Mouse (Mus musculus): ENCODE results near the gene Hsf4. TPM values are rescaled to one million over a fixed set of nuclear protein-coding genes. Genes with fewer than 3 reads are reported as not detected.

Gene Hsf4
- total RNA-seq, 2 experiments from 2014 or later, result 0.42 to 0.53 TPM

DNA sequence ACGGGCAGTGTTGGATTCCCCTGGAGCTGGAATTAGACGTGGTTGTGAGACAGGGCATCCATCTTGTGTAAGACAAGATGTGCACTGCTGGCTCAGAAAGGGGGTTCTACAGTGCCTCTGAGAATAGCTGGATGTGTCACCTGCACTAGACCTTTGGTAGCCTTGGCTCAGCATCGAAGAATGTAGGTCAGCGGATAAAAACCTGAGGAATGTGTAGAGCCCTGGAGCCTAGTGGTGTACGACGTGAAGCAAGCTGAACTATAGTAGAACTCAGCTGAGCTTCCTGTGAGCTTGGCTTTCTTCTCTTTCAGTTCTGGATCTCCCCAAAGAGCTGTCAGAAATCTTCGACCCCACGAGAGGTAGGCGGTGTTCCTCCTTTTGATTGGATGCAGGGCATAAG lies 34.3 kb downstream of the Hsf4 start:
- DNase-seq (ENCODE audit: low spot score in 2 of 2), result no peak

DNA sequence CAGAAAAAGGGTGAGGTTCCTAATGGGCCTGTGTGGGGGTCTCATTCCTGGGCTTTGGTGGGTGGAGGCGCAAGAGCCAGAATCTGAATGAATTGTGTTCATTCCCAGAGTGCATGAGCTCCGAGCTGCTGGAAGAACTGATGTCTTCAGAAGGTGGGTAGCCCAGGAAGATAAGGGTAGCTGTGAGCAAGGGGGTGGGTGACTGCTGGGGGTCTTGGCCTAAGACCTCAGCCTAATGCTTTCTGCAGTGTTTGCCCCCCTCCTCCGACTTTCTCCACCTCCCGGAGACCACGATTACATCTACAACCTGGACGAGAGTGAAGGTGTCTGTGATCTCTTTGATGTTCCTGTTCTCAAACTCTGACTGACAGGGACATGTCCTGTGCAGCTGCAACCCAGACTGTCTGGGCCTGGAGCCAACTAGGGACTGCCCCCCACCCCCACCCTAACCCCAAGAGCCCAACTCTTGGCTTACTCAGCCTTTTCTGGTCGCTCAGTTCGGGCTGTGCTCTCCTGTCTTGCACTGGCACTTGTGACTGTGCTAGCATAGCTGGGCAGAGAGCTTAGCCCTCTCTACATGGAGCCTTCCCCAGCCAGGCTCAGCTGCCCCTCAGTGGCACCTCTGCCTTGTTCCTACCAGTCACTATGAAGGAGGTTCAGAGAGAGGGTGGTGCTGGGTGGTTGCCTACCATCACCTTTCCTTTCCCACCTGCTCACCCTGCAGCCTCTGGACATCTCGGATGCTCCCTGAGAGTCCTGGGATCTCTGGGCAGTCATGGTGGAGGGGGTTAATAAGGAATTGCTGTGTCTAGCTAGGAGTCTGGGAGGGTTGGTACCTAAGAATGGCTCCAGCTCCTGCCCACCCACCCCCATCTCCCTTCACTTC lies 35.0 kb downstream of the Hsf4 start:
- no peak for DNase-seq (ENCODE audit: low spot score in 2 of 2)

DNA sequence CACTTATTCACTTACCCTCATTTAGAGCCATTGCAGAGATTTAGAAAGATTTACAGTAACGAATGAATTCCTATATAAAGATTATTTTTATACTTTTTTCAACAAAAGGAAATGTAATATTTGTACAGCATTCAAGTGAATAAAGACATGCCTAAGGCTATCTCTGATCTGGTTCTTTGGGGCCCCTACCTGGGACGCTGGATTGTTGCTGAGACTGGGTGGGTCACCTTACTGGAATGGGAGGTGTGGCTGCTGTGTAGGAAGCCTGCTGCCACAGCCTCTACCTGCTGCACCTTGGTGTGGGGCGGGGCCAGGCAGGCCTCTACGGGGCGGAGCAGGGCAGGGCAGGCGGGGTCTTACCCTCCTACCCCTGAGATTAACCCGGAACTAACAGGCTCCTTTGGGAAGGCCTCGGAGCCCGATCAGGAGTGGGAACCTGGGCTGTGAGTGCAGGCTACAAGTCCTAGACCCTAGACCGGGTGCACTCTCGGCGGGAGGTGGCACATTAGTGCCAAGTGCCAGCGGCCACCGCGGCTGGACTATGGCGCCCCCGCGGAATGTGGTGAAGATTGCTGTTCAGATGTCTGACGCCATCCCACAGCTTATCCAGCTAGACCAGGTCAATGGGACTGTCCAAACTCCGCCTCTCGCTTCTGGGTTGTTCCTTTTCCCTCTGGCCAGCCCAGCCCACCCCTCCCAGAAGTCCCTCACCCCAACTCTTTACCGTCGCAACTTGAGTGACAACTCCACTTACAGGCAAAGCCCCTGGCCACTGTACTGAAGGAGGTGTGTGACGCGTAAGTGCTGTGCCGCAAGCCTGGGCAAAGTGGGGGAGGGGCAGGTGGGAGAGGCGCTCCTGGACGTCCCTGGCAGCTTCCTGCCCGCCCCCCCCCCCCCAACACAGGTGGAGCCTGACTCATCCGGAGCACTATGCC lies 35.9 kb downstream of the Hsf4 start, which contains the start of gene Elmo3:
TSS of gene Elmo3 (plus strand) at position 391 of the 935 bp plus-strand sequence.
- DNase-seq (ENCODE audit: low spot score in 2 of 2), result no peak

DNA sequence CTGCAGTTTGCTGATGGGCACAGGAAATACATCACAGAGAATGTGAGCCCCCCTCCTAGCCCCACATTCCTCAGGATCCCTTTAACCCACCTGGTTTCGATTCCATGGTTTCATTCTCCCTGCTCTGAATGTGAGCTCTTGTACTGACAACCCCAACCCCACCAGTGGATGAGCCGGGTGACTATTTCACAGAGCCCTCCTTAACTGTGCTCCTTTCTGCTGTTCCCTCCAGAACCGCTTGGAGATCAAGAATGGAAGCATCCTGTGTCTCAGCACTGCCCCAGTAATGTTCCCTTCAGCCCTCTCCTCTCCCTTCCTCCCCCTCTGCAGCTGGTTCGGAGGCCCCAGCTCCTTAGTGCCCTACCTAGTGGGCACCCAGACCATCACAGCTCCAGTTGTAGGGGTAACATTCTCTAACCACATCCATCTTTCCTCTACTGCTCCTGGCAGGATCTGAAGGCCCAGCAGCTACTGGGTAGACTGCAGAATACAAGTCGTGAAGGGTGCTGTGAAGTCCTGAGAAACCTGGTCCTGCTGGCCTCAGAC lies 36.6 kb downstream of the Hsf4 start:
- DNase-seq (ENCODE audit: low spot score in 2 of 2), result no peak

DNA sequence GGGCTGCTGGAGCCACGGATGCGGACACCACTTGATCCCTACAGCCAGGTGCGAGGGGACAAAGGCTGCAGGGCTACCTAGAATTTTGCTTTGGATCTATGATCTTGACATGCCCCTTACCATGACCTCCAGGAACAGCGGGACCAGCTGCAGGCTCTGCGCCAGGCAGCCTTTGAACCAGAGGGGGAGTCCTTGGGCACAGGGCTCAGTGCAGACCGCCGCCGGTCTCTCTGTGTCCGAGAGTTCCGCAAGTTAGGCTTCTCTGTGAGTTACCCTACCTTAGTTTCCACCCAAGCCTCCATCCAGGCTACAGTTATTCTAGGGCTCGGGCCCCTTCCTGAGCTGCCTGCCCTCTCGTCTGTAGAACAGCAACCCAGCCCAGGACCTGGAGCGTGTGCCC lies 38.1 kb downstream of the Hsf4 start:
- no peak for DNase-seq (ENCODE audit: low spot score in 2 of 2)

DNA sequence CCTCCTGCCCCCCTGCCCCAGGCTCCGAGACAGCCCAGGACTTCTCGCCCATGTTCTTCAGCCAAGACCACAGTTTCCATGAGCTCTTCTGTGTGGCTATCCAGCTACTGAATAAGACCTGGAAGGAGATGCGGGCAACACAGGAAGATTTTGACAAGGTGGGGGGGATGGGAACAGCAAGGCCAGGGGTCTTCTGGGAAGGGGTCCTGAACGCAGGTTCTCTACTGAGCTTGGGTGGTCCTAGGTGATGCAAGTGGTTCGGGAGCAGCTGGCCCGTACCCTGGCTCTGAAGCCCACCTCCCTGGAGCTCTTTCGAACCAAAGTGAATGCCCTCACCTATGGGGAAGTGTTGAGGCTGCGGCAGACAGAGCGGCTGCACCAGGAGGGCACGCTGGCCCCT lies 38.8 kb downstream of the Hsf4 start:
- DNase-seq (ENCODE audit: low spot score in 2 of 2), result no peak

DNA sequence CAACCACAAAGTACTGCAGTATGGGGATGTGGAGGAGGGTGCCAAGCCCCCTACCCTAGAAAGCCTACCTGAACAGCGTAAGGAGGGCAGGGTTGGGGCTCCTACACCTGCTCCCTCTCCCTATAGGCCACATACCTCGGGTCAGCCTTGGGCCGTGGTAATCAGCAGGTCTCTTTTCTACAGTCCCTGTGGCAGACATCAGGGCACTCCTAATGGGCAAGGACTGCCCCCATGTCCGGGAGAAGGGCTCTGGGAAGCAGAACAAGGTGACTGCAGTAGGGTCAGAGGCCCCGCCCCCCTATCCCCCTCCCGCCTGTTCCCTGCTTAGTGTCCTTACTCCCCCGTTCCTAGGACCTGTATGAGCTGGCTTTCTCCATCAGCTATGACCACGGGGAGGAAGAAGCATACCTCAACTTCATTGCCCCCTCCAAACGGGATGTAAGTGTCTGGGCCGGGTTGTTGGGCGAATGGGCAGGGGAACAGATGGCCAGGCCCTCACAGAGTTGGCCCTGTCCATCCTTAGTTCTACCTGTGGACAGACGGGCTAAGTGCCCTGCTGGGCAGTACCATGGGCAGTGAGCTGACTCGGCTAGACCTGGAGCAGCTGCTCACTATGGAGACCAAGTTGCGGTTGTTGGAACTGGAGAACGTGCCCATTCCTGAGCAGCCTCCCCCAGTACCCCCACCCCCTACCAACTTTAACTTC lies 39.7 kb downstream of the Hsf4 start:
- DNase-seq (ENCODE audit: low spot score in 2 of 2), result no peak

DNA sequence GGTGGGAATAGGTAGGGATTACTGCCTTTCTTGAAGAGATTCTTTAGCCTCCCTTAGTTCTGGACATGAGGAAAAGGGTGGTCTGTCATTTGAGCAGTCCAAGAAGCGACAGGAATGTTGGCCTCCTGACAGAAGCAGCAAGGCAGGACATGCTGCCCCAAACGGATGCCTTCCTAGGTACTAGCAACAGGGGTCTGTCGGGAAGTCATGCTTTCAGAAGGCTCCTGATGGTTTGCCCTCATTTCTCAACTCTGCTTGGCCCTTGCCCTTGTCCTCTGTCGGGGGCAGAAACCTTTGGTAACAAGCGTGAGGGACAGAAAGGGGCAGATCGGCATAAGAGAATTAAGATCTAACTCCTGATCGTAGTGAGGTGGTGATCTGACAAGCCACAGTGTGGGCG lies 40.5 kb downstream of the Hsf4 start:
- DNase-seq (ENCODE audit: low spot score in 2 of 2), result no peak

DNA sequence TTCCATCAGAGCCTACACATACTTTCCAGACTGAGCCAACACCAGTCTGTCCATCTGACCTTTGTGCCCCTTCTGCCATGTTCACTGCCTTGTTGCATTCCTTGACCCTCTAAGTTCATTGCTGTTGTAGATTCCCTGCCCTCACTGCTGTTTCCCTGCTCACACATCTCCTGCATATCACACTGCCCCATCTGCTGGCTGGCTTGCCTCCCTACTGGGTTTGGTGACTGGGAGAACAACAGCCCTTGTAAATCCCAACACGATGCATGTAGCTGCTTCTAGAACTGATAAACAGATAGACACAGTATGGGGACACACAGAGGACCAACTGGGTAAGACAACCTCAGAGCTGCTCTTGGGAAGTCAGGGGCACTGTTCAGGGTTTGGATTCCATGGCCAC lies 42.1 kb downstream of the Hsf4 start:
- no peak for DNase-seq (ENCODE audit: low spot score in 2 of 2)

DNA sequence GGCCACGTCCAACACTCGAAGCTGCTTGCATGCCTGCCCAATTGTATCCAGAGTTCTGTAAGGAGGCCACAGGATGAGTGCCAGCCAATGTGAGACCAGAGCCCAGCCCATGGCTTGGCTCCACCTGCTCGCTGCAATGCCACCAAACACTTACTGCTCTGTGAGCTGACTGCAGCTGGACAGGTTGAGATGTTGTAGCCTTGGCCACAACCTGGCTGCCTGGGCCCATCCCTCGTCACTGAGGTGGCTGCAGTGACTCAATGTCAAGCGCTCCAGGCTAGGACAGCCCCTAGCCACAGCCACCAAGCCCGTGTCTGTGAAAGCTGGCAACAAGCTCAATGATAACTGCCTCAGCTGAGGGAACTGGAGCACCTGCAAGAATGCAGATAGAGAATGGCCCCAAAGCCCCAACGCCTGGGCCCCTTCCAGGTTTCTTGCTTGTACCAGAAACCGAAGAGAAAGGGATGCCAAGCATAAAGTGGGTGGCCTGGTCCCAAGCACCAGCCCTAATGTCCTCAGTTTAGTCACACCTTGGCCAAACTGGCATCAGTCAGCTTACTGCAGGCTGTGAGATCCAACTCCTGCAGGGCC lies 43.4 kb downstream of the Hsf4 start:
- no peak for DNase-seq (ENCODE audit: low spot score in 2 of 2)

DNA sequence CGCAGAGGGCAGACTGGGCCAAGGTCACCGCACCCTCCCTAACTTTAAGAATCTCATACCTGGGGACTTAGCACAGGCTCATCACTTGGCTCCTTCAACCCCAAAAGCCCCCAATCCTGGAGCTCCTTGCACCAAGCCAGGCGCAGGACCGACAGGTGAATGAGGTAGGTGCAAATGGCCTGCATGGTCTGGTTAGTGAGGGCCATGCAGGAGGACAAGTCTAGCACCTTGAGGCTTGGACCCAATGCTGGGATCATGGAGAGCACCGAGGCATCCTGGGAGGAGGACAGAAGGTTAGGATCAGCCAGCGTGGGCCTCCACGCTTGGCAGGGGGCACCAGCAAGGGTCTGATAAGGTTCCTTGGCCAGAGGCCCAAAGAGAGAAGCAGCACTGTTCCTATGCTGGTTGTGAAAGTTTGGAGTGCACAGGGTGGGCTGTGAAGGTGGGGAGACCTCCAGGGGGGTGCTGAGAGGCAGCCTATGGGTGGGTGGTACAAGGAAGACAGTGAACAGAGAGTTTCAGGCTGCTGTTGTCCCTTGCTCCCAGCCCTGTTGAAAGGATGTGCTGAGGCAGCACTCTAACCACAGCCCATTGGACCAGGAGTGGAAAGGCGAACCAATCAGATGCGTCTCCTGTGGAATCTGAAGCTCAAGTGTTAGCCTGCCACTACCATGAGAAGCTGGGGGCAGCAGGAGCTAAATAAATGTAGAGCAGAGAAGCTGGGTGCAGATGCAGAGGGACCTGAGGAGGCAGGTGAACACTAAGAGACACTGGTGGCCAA lies 44.2 kb downstream of the Hsf4 start:
- no peak for DNase-seq (ENCODE audit: low spot score in 2 of 2)

DNA sequence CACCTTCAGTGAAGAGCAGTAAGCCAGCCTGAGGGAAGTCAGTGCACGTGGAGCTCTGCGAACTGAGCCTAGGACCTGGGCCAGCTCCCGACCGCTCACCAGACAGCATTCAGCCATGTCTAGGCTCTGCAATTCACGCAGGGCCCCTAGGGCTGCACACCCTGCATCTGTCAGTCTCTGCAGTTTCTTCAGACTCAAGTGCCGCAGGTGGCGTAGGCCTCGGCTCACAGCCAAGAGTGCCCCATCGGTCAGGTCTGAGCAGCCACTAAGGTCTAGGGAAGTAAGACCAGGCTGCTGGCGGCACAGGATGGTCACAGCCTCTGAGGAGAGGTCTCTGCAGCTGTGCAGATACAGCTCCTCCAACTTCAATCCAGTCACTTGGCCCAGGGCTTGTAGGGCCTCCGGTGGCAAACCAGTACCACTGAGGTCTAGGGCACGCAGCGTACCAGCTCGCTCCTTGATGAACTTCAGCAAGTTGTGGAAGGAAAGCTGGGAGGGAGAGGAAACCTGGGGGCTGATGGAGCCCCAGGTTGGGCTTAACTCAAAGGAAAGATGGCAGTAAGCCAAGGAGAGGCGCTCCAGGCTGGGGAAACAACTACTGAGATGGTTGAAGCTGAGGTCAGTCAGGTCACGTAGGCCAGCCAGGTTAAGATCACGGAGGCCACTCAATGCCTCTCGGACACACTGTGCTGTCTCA lies 45.6 kb downstream of the Hsf4 start:
- DNase-seq (ENCODE audit: low spot score in 2 of 2), result no peak

DNA sequence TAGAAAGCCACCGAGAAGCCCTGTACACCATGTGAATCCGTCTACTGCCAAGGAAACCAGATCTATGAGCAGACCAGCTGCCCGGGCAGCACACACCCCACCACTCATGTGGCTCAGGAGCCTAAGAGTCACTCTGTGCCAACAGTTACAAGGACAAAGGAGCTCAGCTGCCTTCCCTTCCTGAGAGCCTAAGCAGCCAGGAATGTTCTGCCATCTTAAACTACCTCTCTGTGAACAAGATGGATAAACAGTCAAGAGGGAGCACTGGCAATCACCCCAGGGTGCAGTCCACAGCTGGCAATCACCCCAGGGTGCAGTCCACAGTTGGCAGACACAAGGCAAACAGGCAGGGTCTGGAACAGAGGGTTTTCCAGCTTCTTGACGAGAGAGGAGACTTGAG lies 48.3 kb downstream of the Hsf4 start:
- DNase-seq (ENCODE audit: low spot score in 2 of 2), result no peak

DNA sequence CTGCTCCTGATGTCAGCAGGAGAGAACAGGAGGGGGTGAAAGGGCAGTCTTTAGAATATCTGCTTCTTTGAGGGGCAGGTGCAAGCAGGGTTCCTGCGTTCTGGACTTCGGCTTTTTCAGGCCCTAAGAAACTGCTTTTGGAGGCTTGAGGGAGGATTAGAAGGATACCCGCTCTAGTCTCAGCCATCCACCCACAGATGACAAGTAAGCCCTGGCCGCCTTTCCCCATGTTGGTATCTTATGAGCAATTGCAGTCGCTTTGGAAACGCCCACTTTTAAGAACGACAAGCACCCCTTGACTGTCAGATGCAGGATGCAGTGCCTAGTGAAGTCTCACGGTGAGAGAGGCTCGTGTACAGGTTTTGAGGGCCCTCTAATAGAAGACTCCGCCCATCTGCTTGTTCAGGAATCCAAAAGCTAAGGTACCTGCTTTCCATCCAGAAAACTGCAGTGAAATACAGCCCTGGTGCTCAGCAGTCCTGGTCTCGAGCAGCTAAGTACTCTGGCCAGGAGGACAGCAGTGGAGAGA lies 49.1 kb downstream of the Hsf4 start:
- no peak for DNase-seq (ENCODE audit: low spot score in 2 of 2)

DNA sequence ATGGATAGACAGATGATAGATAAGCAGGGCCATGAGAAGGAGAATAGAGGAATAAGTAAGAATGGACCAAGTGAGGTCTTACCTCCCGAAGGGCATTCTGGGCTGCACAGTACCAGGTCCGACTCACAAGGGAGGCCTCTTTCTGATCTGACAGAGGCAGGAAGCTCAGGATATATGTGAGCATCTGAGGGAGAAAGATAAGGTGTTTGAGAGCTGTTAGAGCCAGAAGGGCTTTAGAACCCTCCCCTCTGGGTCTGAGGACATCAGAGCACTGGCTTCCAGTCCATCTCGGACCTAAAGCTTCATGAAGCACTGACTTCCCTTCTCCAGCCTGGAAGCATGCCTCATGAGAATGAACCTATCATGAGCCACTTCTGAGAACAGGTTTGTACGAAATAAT lies 53.6 kb downstream of the Hsf4 start:
- no peak for DNase-seq (ENCODE audit: low spot score in 2 of 2)

All from adrenal gland, postnatal 4 days (tissue).